Mouse (Mus musculus) liver, embryonic 15.5 days (tissue): ENCODE measurements around the gene Nxph4. TPM values are rescaled to one million over a fixed set of nuclear protein-coding genes. Genes with fewer than 3 reads are reported as not detected.

Experiments used
- ATAC-seq: fragments of 200-750 bp; cut with Nextera tagmentation; 2 replicates; pipeline ENCODE4 v1.8.0; 2017; ENCODE audit warnings: moderate number of reproducible peaks, mild to moderate bottlenecking, moderate library complexity; ENCODE audit not compliant: insufficient read depth
- H3K27ac ChIP-seq: fragments of 300-500 bp; sonication (generic); replicated peaks from 2 replicates; pipeline ENCODE4 v1.5.1; 2015; ENCODE audit warnings: mild to moderate bottlenecking, inconsistent platforms
- H3K27me3 ChIP-seq: fragments of 300-500 bp; sonication (generic); 2 replicates; pipeline ENCODE4 v1.6.1; 2015; ENCODE audit warnings: mild to moderate bottlenecking, inconsistent platforms
- H3K36me3 ChIP-seq: fragments of 300-500 bp; sonication (generic); replicated peaks from 2 replicates; pipeline ENCODE4 v1.6.1; 2015; ENCODE audit warnings: moderate library complexity, mild to moderate bottlenecking, inconsistent platforms
- H3K4me1 ChIP-seq: fragments of 300-500 bp; sonication (generic); replicated peaks from 2 replicates; pipeline ENCODE4 v1.6.1; 2015; ENCODE audit warnings: inconsistent platforms
- H3K4me2 ChIP-seq: fragments of 300-500 bp; sonication (generic); 2 replicates; pipeline ENCODE4 v1.6.1; 2015; ENCODE audit warnings: moderate library complexity, mild to moderate bottlenecking, inconsistent platforms
- H3K4me3 ChIP-seq: fragments of 300-500 bp; sonication (generic); replicated peaks from 2 replicates; pipeline ENCODE4 v1.5.1; 2015; ENCODE audit warnings: mild to moderate bottlenecking, inconsistent platforms
- H3K9ac ChIP-seq: fragments of 300-500 bp; sonication (generic); 2 replicates; pipeline ENCODE4 v1.6.1; 2015; ENCODE audit warnings: moderate library complexity, mild to moderate bottlenecking, inconsistent platforms
- H3K9me3 ChIP-seq: fragments of 300-500 bp; sonication (generic); replicated peaks from 2 replicates; pipeline ENCODE4 v1.6.1; 2016; ENCODE audit warnings: inconsistent platforms
- WGBS: fragments of 180-500 bp; shearing (Covaris S2); methylation state at CpG from one replicate; pipeline ENCODE4 v1.1.7; 2015; ENCODE audit warnings: mixed read lengths; ENCODE audit not compliant: insufficient replicate concordance; 5-methylcytosine and 5-hydroxymethylcytosine counted together
- polyA plus RNA-seq: library from polyadenylated mRNA; unstranded; fragments of >200 nt; fragmentation: Nextera tagmentation; extraction: Ambion mirVana; gene quantifications from 2 replicates; pipeline ENCODE4 v1.2.1, GENCODE M21; 2015

The Nxph4 gene
- polyA plus RNA-seq, 1 experiment from 2014 or later, result not detected

- peaks cover 30% of the 10 kb centered on the region for H3K4me1 ChIP-seq
- no peak for ATAC-seq
- H3K27me3 ChIP-seq, result peaks cover 84% of the 10 kb centered on the region
- H3K4me3 ChIP-seq, result peak overlapping the region; percentile 25
- H3K9me3 ChIP-seq, result no peaks in the 10 kb centered on the region
- WGBS, result 2% methylated on average over 26 of the region's 26 CpGs
- no peak overlapping the region for H3K27ac ChIP-seq
- no peak overlapping the region for H3K9ac ChIP-seq
- H3K36me3 ChIP-seq, result no peaks in the 10 kb centered on the region
- peak overlapping the region; percentile 46 for H3K4me2 ChIP-seq
Measured at GRCm38 (mm10) chr10:127526048-127526447, 8.3 kb downstream of the Nxph4 start.

DNA sequence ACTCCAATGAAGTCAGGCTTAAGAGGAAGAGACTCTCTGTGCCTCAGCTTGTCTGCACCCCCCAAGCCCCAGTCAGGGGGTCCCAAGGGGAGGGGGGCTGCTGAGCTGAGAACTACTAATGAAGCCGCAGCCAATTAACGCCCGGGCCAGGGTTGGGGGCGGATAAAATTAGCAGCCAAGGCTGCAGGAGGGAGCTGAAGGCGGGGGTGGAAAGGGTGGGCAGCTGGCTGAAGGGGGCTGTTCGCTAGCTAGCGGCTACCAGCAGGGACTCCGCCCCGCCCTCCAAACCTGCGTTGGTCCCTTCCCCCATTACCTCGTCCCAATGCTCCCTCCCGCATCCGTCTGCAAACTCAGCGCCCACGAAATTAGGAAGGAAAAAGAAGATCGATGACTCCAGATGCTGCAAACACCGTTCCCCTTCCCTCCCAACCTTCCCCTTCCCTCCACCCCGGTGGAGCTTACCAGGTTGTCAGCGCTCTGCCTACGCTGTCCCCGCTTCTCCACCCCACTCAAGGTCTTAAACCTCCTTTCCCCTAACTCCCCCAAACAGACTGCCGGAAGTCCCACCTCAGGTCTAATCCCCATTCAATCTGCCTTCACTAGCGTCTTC, 9.6 kb downstream of the Nxph4 start:
- Histone ChIP-seq H3K27ac (no peak overlapping the region), H3K4me3 (no peak overlapping the region), H3K4me1 (peaks cover 43% of the 10 kb centered on the region), H3K36me3 (peaks cover 12% of the 10 kb centered on the region), H3K9me3 (no peaks in the 10 kb centered on the region), H3K4me2 (no peak overlapping the region), H3K9ac (no peak overlapping the region), H3K27me3 (peaks cover 71% of the 10 kb centered on the region)
- no peak for ATAC-seq
- WGBS, result 6% methylated on average over 22 of the region's 23 CpGs

GRCm38 (mm10) chr10:127522088-127522581, 12.2 kb downstream of the Nxph4 start, which contains the start of gene Shmt2:
Gene Shmt2, minus strand, starts transcription at chr10:127522444.
- peak within 1 kb of the TSS; percentile 77 for H3K9ac ChIP-seq
- H3K4me3 ChIP-seq, result peak within 1 kb of the TSS; percentile 78
- H3K4me1 ChIP-seq, result peaks cover 58% of the 10 kb centered on the region
- H3K27me3 ChIP-seq, result peaks cover 45% of the 10 kb centered on the region
- peaks cover 38% of the 10 kb centered on the region for H3K36me3 ChIP-seq
- H3K4me2 ChIP-seq, result peak within 1 kb of the TSS; percentile 93
- peak; percentile 61 for ATAC-seq
- under 1% methylated on average over 21 of the region's 21 CpGs for WGBS
- no peaks in the 10 kb centered on the region for H3K9me3 ChIP-seq
- H3K27ac ChIP-seq, result peak within 1 kb of the TSS; percentile 87

DNA sequence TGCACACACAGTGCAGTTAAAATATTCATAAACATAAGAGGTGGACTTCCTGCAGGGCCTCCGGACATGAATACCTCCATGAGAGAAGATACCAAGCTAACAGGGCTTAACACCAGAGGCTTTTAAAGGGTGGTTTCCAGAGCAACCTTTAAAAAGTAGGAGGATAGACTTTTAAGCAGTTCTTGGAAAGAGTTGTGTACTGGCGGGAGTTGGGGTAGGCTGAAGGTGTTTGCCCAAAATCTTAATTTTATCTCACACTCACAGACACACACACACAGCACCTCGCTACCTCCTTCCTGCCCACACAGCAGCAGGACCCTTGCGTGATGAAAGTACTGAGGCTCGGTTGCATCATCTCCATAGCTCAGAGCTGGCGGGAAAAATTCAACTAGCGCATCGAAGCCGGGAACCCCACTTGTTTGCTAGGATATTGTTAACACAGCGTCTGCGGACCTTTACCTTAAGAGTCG, 12.7 kb downstream of the Nxph4 start:
- Histone ChIP-seq H3K27me3 (peaks cover 41% of the 10 kb centered on the region), H3K9me3 (no peaks in the 10 kb centered on the region), H3K4me1 (peaks cover 58% of the 10 kb centered on the region), H3K4me3 (peak overlapping the region; percentile 78), H3K36me3 (peaks cover 43% of the 10 kb centered on the region), H3K9ac (peak overlapping the region; percentile 77), H3K4me2 (peak overlapping the region; percentile 93), H3K27ac (peak overlapping the region; percentile 87)
- peak; percentile 72 for ATAC-seq
- 0% methylated on average over 12 of the region's 12 CpGs for WGBS

DNA sequence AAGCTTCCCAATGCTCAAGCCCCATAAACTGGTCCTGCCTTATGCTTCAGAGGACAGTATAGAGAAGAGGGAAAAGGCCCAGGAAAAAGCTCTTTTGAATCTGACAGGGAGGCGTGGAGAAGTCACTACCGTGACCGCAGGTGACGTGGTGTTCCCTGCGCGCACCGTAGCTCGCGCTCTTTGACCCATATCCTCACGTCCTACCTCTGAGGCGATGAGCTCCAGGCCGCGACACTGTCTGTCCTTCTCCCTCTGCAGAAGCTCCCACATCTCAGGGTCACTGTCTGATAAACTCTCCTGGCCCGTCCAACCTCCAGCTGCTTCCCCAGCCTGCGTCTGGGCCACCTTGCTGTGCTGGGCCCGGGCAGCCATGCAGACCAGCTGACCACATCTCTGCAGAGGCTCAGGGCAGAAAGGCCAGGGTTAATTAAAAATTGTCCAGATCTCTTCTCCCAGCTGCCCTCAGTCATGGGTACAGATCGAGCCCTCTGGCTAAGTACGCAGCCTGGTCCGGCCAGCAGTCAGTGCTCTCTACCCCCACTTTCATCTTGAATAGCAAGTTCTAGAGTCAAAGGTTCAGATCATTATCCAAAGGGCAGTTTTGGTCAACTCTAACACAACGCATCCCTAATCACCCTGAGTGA, 13.5 kb downstream of the Nxph4 start:
- peaks cover 41% of the 10 kb centered on the region for H3K27me3 ChIP-seq
- H3K9ac ChIP-seq, result peak overlapping the region; percentile 77
- peaks cover 58% of the 10 kb centered on the region for H3K4me1 ChIP-seq
- peak overlapping the region; percentile 87 for H3K27ac ChIP-seq
- peak overlapping the region; percentile 78 for H3K4me3 ChIP-seq
- 69% methylated on average over 20 of the region's 20 CpGs for WGBS
- peaks cover 43% of the 10 kb centered on the region for H3K36me3 ChIP-seq
- no peak for ATAC-seq
- H3K9me3 ChIP-seq, result no peaks in the 10 kb centered on the region
- peak overlapping the region; percentile 93 for H3K4me2 ChIP-seq

DNA sequence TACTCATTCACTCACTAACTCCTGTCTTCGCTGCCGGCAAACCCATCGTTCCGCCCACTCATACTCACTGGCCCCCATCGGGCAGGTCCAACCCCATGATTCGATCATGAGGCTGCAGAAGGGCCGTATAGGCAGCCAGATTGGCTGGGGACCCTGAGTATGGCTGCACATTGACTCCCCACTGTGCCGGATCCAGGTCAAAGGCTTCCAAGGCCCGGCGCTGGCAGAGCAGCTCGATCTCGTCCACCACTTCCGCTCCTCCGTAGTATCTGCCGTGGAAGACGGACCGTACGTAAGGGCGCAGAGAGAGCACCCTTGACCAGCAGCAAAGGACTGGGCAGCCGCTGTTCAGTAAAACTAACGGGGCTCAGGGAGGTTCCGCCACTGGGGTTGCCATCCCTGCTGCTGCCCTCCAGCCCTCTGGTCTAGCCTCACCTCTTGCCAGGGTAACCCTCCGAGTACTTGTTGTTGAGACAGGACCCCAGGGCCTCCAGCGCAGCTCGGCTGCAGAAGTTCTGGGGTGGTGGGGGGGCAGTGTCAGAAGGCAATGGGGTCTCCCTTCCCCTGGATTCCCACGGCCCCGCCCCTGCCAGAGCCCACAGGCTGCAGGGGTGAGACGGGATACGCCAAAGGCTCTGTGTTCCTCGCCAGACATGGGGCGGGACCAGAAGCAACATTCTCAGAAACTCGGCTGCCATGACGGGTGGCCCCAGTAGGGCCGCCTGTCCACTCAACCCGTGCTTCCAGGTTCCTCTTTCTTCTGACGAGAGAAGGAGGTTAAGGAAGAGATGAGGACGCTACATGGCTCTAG, 14.3 kb downstream of the Nxph4 start:
- Histone ChIP-seq H3K27ac (peak overlapping the region; percentile 87; the same call in 1 of the 2 replicates), H3K9ac (peak overlapping the region; percentile 77; the same call in 1 of the 2 replicates), H3K36me3 (peaks cover 43% of the 10 kb centered on the region), H3K9me3 (no peaks in the 10 kb centered on the region), H3K27me3 (peaks cover 41% of the 10 kb centered on the region), H3K4me3 (peak overlapping the region; percentile 78), H3K4me1 (peaks cover 65% of the 10 kb centered on the region), H3K4me2 (peak overlapping the region; percentile 93)
- no peak for ATAC-seq
- WGBS, result 89% methylated on average over 37 of the region's 37 CpGs

DNA sequence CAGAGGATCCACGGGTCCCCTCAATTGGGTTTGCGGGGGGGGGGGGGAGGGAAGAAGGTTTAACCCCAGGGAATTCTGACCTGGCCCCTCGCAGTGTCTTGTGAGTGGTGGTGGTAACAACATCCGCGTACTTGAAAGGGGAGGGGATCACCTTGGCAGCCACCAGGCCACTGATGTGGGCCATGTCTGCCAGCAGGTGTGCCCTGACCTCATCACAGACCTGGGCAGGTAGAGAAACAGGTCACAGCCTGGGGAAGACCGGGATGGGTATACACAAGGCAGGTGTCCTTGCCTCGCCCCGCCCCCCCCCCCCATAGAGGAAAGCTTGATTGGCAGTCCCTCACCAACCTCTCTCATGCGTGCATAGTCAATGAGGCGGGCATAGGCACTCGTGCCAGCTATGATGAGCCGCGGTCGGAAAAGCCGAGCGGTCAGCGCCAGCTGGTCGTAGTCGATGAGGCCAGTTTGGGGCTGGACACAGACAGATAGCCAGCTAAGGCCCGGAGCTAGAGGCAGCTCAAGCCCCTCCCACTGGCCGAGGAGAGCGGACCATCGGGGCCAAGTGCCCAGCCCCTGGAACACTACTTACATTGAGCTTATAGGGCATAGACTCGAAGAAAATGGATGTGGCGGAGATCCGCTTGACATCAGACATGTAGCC, 15.2 kb downstream of the Nxph4 start:
- no peak for ATAC-seq
- Histone ChIP-seq H3K36me3 (peaks cover 43% of the 10 kb centered on the region), H3K4me2 (no peak overlapping the region), H3K9me3 (no peaks in the 10 kb centered on the region), H3K4me1 (peaks cover 72% of the 10 kb centered on the region), H3K4me3 (no peak overlapping the region), H3K27ac (no peak overlapping the region), H3K27me3 (peaks cover 41% of the 10 kb centered on the region), H3K9ac (no peak overlapping the region)
- WGBS, result 90% methylated on average over 26 of the region's 26 CpGs

DNA sequence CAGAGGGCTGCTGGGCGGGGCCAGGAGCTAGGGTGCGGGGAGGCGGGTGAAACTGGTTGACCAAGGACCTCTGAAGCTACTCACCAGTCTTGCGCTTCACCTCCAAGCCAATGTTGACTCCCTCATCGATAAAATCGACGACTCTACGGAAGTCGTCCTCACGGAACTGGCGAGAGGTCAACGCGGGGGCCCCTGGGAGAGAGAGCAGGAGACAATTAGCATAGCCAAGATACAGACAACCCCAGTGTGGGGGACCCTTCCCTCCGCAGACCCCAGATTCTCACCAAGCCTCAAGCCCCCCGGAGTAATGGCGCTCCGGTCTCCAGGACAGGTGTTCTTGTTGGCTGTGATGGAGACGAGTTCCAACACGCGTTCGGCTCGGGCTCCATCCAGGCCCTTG, 16.4 kb downstream of the Nxph4 start:
- Histone ChIP-seq H3K4me1 (peaks cover 84% of the 10 kb centered on the region), H3K4me2 (no peak overlapping the region), H3K9me3 (no peaks in the 10 kb centered on the region), H3K27me3 (peaks cover 41% of the 10 kb centered on the region), H3K36me3 (peaks cover 43% of the 10 kb centered on the region), H3K4me3 (no peak overlapping the region), H3K9ac (no peak overlapping the region), H3K27ac (peak overlapping the region; percentile 77; the same call in 1 of the 2 replicates)
- no peak for ATAC-seq
- WGBS, result 91% methylated on average over 22 of the region's 22 CpGs

DNA sequence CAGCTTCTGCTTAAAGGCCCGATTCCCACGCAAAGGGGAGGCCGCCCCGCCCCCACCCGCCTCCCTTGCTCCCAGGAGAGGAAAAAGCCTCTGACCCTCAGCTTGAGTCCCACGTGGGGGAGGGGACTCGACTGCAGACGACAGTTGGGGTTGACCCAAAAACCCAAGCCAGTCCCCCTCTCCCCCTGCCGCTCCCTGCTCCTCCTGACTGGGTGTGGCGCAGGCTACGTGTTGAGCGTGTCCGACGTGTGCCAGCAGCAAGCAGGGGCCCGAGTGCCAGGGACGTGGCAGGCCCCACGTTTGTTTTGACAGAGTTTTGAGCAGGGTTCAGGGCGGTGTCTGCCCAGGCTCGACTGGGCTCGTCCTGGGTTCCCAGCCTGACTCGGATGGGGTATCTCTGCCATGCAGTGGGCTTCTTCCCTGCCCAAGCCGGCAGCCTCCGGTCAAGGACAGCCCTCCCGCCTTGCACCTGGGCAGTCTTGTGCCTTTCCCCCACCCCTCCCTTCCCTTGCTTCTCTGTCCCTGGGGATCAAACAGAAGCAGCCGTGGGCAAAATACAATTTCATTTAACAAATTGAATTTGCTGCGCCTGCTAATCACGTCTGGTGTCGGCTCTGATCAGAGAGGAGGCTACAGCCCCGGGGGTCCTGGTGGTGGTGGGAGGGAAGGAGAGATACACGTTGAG, 17.6 kb downstream of the Nxph4 start:
- H3K4me2 ChIP-seq, result peak overlapping the region; percentile 77
- H3K4me1 ChIP-seq, result peaks cover 87% of the 10 kb centered on the region
- H3K4me3 ChIP-seq, result peak overlapping the region; percentile 23
- peak overlapping the region; percentile 35 for H3K9ac ChIP-seq
- H3K27me3 ChIP-seq, result peaks cover 50% of the 10 kb centered on the region
- no peaks in the 10 kb centered on the region for H3K9me3 ChIP-seq
- peaks cover 43% of the 10 kb centered on the region for H3K36me3 ChIP-seq
- WGBS, result 29% methylated on average over 30 of the region's 30 CpGs
- ATAC-seq, result peak; percentile 62
- H3K27ac ChIP-seq, result peak overlapping the region; percentile 77

DNA sequence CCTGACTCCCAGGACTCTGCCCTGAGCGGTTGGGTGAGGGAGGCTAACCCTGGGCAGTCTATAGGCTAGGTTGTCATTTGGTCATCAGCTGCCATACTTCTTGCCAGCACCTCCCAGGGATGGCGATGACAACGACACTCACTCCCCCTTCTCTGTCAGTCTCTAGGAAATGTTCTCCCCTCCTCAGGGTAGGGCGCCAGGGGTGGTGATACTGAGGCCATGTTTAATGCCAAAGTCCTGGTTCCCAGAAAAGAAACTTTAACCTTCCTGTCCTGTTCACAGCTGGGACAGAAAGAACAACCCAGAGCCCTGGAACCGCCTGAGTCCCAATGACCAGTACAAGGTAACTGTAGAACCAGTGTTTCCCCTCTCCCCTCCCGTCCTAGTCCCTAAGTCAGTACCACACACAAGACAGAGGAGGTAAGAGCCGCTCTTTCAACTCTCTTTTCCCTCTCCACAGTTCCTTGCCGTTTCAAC, 18.3 kb downstream of the Nxph4 start:
- peaks cover 43% of the 10 kb centered on the region for H3K36me3 ChIP-seq
- peak overlapping the region; percentile 77 for H3K4me2 ChIP-seq
- H3K27me3 ChIP-seq, result peaks cover 57% of the 10 kb centered on the region
- peaks cover 85% of the 10 kb centered on the region for H3K4me1 ChIP-seq
- peak overlapping the region; percentile 25 for H3K9ac ChIP-seq
- peak overlapping the region; percentile 23 for H3K4me3 ChIP-seq
- H3K27ac ChIP-seq, result peak overlapping the region; percentile 77
- no peak for ATAC-seq
- 24% methylated on average over 8 of the region's 8 CpGs for WGBS
- H3K9me3 ChIP-seq, result no peaks in the 10 kb centered on the region
